Mouse (Mus musculus): Measurements from ENCODE around the gene Zbtb40.
A peak's percentile ranks its signal among the peaks of the same experiment; 100 is the strongest.

Zbtb40 gene

DNA sequence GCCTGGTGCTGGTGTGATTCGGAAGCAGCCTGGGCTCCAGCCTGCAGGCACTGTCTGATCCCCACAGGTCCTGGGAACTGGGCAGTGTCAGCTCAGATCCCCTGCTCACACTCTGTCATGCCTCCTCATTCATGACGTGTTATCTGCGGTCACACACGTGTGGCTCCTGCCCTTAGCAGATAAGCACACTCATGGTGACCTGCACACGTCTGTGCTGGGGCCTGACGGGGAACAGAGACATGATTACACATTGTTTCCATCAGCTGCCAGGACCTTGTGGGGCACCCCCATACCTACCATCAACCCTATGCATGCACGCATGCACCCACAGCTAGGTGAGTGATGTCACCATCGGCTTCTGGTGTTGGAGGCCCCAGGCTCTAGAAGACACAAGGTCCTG, 118.1 kb downstream of the Zbtb40 start:
- peak; percentile 44 for DNase-seq (ENCODE audit: low read depth)

Data from c-Kit-positive CD71-negative TER-119-negative erythroid progenitor cells, embryonic 14.5 days (primary cell).